Mouse (Mus musculus) CD4-positive, CD25-positive, alpha-beta regulatory T cell, adult 4 months (primary cell): ENCODE measurements around the gene Mgat3. TPM values are rescaled to one million over a fixed set of nuclear protein-coding genes. Genes with fewer than 3 reads are reported as not detected.

Experiments
- ATAC-seq: one replicate; pipeline ENCODE4 v1.8.0; 2017
- polyA plus RNA-seq, 2 experiments: library from polyadenylated mRNA; unstranded; fragments of 100-300 nt; shearing (Covaris generic); gene quantifications; one replicate each; pipeline ENCODE4 v1.2.1; 2017

Mgat3 gene
- polyA plus RNA-seq, 2 experiments from 2014 or later = 0.13 TPM; not detected in 1

DNA sequence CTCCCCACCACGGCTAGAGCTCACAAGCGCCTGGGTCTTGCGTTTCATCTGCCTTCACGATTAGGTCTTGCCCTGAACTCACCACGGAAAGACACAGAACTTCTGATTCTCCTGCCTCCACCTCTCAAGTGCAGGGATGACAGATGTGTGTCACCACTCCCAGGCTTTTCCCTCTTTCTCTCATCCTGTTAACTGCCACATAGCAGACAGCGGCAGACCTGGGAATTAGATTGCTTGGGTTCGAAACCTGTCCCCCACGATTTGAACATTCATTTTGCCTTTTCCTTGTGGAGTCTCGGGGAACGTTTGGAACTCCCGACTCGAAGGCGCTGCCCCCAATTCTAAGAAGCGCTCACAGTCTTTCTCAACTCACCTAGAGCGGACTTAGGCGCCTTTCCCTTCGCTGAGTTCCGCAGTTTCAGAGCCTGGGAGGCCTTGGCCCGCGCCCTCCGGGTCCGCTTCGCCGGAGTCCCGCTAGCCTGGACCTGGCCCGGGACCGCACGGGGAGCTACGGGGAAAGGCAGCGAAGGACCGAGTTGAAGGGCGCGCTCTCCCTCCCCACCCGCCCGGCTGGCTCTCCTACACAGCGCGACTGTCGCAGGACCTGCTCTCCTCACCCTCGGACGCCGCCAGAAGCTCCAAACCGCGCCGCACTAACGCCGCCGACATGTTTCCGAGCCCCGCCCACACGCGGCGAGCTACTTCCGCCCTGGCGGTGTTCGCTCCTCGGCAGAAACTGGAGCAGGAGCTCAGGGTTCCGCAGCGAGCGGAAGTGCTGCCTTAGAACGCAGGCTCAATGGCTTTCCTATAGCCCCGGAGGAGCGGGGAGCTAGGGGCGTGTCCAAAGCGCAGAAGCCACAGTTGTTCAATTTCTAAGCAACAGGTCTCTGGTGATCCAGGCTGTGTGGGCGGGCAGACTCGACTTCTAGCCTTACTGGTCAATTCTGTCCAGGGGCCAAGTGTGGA is 90.4 kb downstream of the Mgat3 start, which contains the start of gene Rps19bp1:
Rps19bp1 (minus strand) TSS at position 706 of the 966 bp plus-strand sequence.
- peak; percentile 98 for ATAC-seq

Other genes with a start within 250 kb of the Mgat3 start
- gene Cbx7, start 202.6 kb upstream of the Mgat3 start, polyA plus RNA-seq = 10 to 100 TPM; 48.1 to 54.3 TPM
- 1 to 10 TPM; 1.4 to 2.8 TPM for gene Pdgfb, start 158.7 kb upstream of the Mgat3 start, polyA plus RNA-seq
- under 1 TPM; 0.86 to 0.94 TPM for gene Syngr1, start 82.4 kb upstream of the Mgat3 start, polyA plus RNA-seq
- 1,000 to 10,000 TPM; 3,782 to 4,433 TPM for gene Rpl3, start 81.9 kb upstream of the Mgat3 start, polyA plus RNA-seq
- 10 to 100 TPM; 12.0 to 39.6 TPM for gene Tab1, start 40.6 kb upstream of the Mgat3 start, polyA plus RNA-seq
- gene Mief1, start 60.3 kb downstream of the Mgat3 start, polyA plus RNA-seq = 10 to 100 TPM; 33.6 to 42.7 TPM
- 10 to 100 TPM in 1 of 2 experiments, not detected in 1; 14.2 TPM for gene AC140267.1, start 62.1 kb downstream of the Mgat3 start, polyA plus RNA-seq
- 10 to 100 TPM; 80.4 to 96.5 TPM for gene Atf4, start 81.5 kb downstream of the Mgat3 start, polyA plus RNA-seq
- 10 to 100 TPM; 18.3 to 21.5 TPM for gene Rps19bp1, start 90.6 kb downstream of the Mgat3 start, polyA plus RNA-seq
- not detected for gene Cacna1i, start 113.5 kb downstream of the Mgat3 start, polyA plus RNA-seq